Mouse (Mus musculus): Measurements from ENCODE around the gene Gm20431.

DNA sequence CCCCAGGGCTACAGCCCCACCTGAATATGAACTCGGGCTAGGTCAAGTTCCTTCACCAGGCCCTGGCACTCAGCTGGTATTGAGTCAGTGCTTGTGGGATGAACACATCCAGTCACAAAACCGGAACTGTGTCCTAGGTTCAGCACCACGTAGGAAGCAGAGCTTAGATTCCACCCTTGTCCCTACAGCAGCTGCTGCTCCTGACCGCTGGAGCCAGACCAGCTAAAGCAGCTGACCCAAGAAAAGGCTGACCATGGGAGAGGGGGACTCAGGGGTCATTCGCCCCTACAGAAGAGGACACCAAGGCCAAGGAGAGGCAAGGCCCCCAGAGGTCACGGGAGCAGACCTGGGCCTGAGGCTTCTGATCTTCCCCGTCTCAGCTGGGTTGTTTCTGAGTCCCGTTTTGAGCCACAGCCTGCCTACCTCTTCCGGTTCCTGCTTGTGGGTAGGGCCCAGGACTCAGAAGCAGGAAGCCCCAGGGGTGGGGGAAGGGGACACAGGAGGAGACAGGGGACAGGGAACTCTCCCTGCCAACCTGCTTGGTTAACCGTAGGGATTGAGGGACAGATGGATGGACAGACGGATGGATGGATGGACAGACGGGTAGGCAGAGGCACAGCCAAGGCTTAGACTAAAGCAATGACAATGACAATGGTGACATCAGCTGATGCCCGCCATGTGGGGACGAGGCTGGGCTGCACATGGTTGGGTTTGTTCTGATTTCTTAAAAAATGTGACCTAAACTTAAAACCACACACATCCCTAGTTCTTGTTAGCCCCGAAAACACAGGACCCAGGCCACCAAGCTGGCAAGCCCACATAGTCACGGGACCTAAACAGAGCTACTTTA, 4.4 kb downstream of the Gm20431 start:
- no peak for TF ChIP-seq POLR2A (IDR thresholded peaks at IDR 0.05; ENCODE audit: borderline replicate concordance, insufficient read depth, low read length)
- no peak for TF ChIP-seq CTCF (IDR thresholded peaks at IDR 0.05; ENCODE audit: borderline replicate concordance, insufficient read depth, low read depth, low read length)

Measured in cerebellum, adult 2 months (tissue).